Mouse (Mus musculus) thymus, adult 2 months (tissue): Measurements from ENCODE around the gene Mbd3l2. TPM values are rescaled to one million over a fixed set of nuclear protein-coding genes. Genes with fewer than 3 reads are reported as not detected.

Experiments
- DNase-seq: peaks from one replicate; pipeline ENCODE4 v3.0.0; 2021
- H3K27ac ChIP-seq: fragments of 200-500 bp; 2 replicates; pipeline ENCODE4 v1.5.1; 2012; ENCODE audit warnings: low read length, control low read depth; ENCODE audit not compliant: control insufficient read depth, insufficient read depth
- H3K27me3 ChIP-seq: fragments of 200-500 bp; 2 replicates; pipeline ENCODE4 v1.6.1; 2012; ENCODE audit warnings: mild to moderate bottlenecking, low read length, moderate library complexity, mixed read lengths; ENCODE audit not compliant: control insufficient read depth, insufficient read depth
- H3K36me3 ChIP-seq: fragments of 200-500 bp; 2 replicates; pipeline ENCODE4 v1.6.1; 2012; ENCODE audit warnings: mild to moderate bottlenecking, low read length, moderate library complexity; ENCODE audit not compliant: control insufficient read depth, insufficient read depth
- H3K4me1 ChIP-seq: fragments of 200-500 bp; replicated peaks from 2 replicates; pipeline ENCODE4 v1.6.1; 2012; ENCODE audit warnings: low read length; ENCODE audit not compliant: control insufficient read depth, insufficient read depth
- H3K4me3 ChIP-seq: fragments of 200-500 bp; 2 replicates; pipeline ENCODE4 v1.5.1; 2012; ENCODE audit warnings: mild to moderate bottlenecking, low read length, control low read depth, moderate library complexity; ENCODE audit not compliant: control insufficient read depth, insufficient read depth
- CTCF ChIP-seq: fragments of 200-500 bp; IDR thresholded peaks from 2 replicates; pipeline ENCODE4 v1.5.1; 2012; ENCODE audit warnings: mild to moderate bottlenecking, control low read depth, low read length, moderate library complexity, borderline replicate concordance; ENCODE audit not compliant: control insufficient read depth, poor library complexity, insufficient read depth; ENCODE audit errors: extremely low read depth
- POLR2A ChIP-seq: fragments of 200-500 bp; IDR thresholded peaks from 2 replicates; pipeline ENCODE4 v1.6.1; 2012; ENCODE audit warnings: mild to moderate bottlenecking, low read length, control low read depth, moderate library complexity; ENCODE audit not compliant: control insufficient read depth, poor library complexity, insufficient read depth; ENCODE audit errors: extremely low read depth
- WGBS: fragments of 180-500 bp; shearing (Covaris S2); methylation state at CpG from one replicate; pipeline ENCODE4 v1.1.7; 2018; 5-methylcytosine and 5-hydroxymethylcytosine counted together
- polyA plus RNA-seq: library from polyadenylated mRNA; depleted of rRNA; stranded (reverse); fragments of >200 nt; gene quantifications from 2 replicates; pipeline ENCODE4 v1.2.3, GENCODE M21; 2012; rRNA removed

The Mbd3l2 gene
- polyA plus RNA-seq, 1 experiment, result not detected

DNA sequence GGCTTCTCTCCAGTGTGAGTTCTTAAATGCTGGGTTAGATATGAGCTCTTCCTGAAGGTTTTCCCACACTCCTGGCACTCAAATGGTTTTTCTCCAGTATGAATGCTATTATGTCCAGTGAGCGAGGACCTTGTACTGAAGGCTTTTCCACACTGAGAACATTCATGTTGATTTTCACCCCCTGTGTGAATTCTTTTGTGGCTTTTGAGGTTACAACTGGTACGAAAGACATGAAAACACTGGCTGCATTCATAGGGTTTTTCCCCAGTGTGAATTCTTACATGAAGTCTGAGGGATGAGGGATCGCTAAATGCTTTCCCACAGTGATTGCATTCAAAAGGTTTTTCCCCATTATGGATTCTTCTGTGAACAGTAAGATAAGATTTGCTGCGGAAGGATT is 26.1 kb downstream of the Mbd3l2 start:
- 86% methylated on average over 4 of the region's 4 CpGs for WGBS
- H3K4me1 ChIP-seq, result no peaks in the 10 kb centered on the region
- DNase-seq, result no peak

DNA sequence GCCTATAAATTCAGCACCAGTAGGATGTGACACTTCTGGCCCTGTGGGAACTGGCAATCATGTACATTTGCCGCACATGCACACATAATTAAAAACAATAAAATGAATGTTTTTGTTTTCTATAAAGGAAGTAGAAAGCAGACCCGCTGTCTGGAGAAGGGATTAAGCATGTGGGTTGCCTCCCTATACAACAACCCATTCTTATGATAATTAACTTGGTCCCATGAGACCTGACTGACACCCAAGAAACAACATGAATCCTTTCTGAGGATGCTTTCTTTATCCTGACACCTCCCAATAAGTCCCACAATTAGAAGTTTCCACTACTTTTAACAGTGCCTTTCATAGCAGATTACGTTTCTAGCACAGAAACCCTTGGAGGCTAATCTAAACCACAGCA is 36.9 kb downstream of the Mbd3l2 start:
- no peak for DNase-seq
- TF ChIP-seq POLR2A, result no peak
- TF ChIP-seq CTCF, result no peak
- no peaks in the 10 kb centered on the region for H3K36me3 ChIP-seq
- WGBS, result 90% methylated on average over 3 of the region's 3 CpGs
- H3K4me3 ChIP-seq, result no peak overlapping the region
- no peaks in the 10 kb centered on the region for H3K27me3 ChIP-seq
- no peak overlapping the region for H3K27ac ChIP-seq
- H3K4me1 ChIP-seq, result no peaks in the 10 kb centered on the region

More for the DNA sequence above, 26.1 kb downstream of the Mbd3l2 start:
- Histone ChIP-seq H3K27me3 (no peaks in the 10 kb centered on the region), H3K4me3 (no peak overlapping the region), H3K27ac (no peak overlapping the region), H3K36me3 (no peaks in the 10 kb centered on the region)
- TF ChIP-seq CTCF, result no peak
- TF ChIP-seq POLR2A, result no peak

DNA sequence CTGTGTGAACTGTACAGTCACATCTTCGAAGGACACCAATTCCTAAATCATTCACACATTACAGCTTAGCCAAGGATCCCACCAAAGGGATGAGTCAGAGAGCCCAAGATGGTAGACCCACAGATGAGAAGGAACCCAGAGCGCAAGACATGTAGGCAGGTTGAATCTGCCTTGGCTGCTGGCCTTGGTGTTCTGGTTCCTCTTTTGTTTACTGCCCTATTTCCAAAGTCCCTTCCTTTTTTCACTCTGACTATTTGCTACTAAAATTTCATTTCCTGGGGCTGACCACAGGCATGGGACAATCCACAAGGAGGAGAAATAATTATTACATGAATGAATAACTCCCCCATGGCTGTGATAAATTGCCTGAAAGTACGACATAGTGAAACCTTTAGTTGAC is 37.6 kb downstream of the Mbd3l2 start:
- no peak for DNase-seq
- Histone ChIP-seq H3K27me3 (no peaks in the 10 kb centered on the region), H3K4me3 (no peak overlapping the region), H3K27ac (no peak overlapping the region), H3K4me1 (no peaks in the 10 kb centered on the region), H3K36me3 (no peaks in the 10 kb centered on the region)
- whole genome bisulfite sequencing, result 92% methylated on average over 3 of the region's 3 CpGs
- TF ChIP-seq POLR2A, result no peak
- no peak for TF ChIP-seq CTCF

DNA sequence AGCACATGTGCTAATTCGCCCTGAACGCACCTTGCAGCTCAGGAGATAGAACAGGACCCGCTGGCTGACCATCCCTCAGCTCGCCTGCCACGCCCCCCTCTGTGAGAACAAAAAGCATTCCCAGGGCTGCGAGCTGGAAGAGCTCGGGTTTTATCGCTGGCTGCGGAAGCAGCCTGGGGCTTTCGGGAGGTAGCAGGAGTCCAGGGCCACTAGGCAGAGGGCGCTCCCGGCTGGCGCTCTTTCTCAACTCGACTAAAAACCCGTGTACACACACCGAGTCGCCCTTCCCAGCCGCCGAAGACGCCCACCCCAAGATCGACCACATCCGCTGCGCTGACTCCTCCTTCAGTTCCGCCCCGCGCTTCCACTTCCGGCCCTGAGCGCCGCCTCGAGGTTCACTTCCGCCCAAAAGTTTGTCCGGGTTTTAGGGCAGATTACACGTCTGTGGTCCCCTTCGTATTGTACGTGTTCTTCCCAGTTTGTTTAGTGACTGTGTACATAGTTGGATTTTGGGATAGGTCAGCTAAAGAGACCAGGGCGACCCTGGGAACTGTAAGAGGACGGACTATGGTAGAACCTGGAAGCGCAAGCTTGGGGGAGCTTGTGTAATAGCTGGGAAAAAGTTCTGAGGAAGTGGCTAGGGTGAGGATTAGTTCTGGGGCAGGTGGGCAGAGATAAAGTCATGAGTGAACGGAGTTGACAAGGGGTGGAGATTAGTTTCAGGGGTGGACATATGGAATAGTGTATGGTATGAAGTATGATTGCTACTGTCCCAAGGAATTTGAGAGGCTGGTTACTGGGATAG is 43.1 kb downstream of the Mbd3l2 start:
- 6% methylated on average over 39 of the region's 39 CpGs for WGBS
- Histone ChIP-seq H3K36me3 (no peaks in the 10 kb centered on the region), H3K27ac (peak overlapping the region; percentile 64), H3K4me1 (peaks cover 7% of the 10 kb centered on the region; the same call in 1 of the 2 replicates), H3K27me3 (no peaks in the 10 kb centered on the region), H3K4me3 (peak overlapping the region; percentile 55)
- peak; percentile 78 for DNase-seq
- TF ChIP-seq POLR2A (peak; percentile 48; the same call in 1 of the 2 replicates), CTCF (no peak)

DNA sequence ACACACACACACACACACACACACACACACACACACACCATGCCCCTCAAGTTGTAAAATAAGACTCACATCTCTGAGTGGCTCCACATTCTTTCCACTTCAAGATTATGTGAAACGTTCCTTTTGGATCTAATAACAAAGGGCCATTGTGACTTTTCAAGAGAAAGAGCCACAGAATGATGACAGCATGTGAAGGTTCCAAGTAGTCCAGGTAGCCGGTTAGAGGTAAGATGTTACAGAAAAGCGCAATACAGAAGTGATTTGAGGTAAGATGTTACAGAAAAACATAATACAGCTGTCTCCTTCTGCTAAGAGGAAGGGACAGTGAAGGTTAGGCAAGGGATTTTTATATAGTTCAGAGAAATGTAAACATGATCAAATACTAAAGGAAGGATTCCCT is 47.7 kb downstream of the Mbd3l2 start, which contains the start of the genes Zfp558 and Mbd3l1:
Gene Zfp558, minus strand, starts transcription at position 101 of the 400 bp plus-strand sequence.
Gene Mbd3l1, plus strand, starts transcription at position 192 of the 400 bp plus-strand sequence.
- Histone ChIP-seq H3K27me3 (no peaks in the 10 kb centered on the region), H3K36me3 (no peaks in the 10 kb centered on the region), H3K4me3 (no peak within 1 kb of the TSS), H3K27ac (no peak within 1 kb of the TSS), H3K4me1 (peaks cover 6% of the 10 kb centered on the region; the same call in 1 of the 2 replicates)
- TF ChIP-seq POLR2A (no peak), CTCF (no peak)
- no peak for DNase-seq
- WGBS, result 86% methylated on average over 3 of the region's 3 CpGs

Other genes starting within 250 kb of the Mbd3l2 start
- gene Chordc1, start 138.5 kb upstream of the Mbd3l2 start, polyA plus RNA-seq, result 72.9 and 77.5 TPM in 2 replicates
- gene Naalad2, start 27.7 kb upstream of the Mbd3l2 start, polyA plus RNA-seq, result 0.32 and 0.43 TPM in 2 replicates
- not detected in 2 replicates for gene Ubtfl1, start 26.2 kb upstream of the Mbd3l2 start, polyA plus RNA-seq
- 0.34 TPM in 2 replicates for gene Zfp558, start 47.6 kb downstream of the Mbd3l2 start, polyA plus RNA-seq
- gene Mbd3l1, start 47.7 kb downstream of the Mbd3l2 start, polyA plus RNA-seq, result not detected in 2 replicates
- 0.54 and 1.1 TPM in 2 replicates for gene Muc16, start 243.9 kb downstream of the Mbd3l2 start, polyA plus RNA-seq